ENCODE assay signal across 37 mouse cellular contexts in the genomic region with DNA sequence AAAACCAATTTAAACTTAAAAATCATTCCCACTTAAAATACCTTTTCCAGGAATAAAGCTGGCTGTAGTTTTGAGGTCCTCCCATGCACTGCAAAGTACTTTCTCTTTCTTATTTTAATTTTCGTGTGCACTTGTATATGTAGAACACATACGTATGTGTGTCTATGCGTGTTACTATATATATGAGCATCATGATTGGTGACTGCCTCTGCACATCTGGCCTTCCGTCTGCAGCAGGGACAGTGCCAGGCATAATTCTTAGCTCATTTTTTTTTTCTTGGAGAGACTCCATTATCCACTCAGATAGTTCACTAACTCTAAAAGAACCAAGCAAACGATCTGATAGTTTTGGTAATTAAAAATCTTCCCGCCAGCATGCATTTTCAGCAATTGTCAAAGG. TPM values are rescaled to one million over a fixed set of nuclear protein-coding genes. Genes with fewer than 3 reads are reported as not detected.
DNase-seq lines count a peak whose midpoint lies in the region; ATAC-seq and TF ChIP-seq lines count a peak whose summit lies in the region.
"Had no signal": no experiment of that assay in that cellular context is flagged by ENCODE, and none has a peak within 500 bp of the region (broad histone marks: within the 10 kb centered on the region; RNA-seq: fewer than 3 reads in every experiment).

No protein-coding gene starts in this region.

- no peaks in the 10 kb centered on the region for H3K27me3 ChIP-seq in forebrain, embryonic 14.5 days (replicated peaks; ENCODE audit: control insufficient read depth, insufficient read depth, low read length)
- H3K27me3 ChIP-seq in forebrain, embryonic 15.5 days = no peaks in the 10 kb centered on the region
- H3K27me3 ChIP-seq in lung, postnatal 0 days (replicated peaks; ENCODE audit: insufficient read depth, low read length) = no peaks in the 10 kb centered on the region
- H3K27me3 ChIP-seq: CH12.LX; embryonic facial prominence, embryonic 13.5 days; heart, embryonic 15.5 days; kidney, embryonic 15.5 days; limb, embryonic 15.5 days; liver, embryonic 13.5 days; midbrain, embryonic 15.5 days; neural tube, embryonic 15.5 days had no signal

- no peaks in the 10 kb centered on the region for H3K36me3 ChIP-seq in forebrain, embryonic 14.5 days (ENCODE audit: control insufficient read depth, insufficient read depth, low read length)
- H3K36me3 ChIP-seq in forebrain, embryonic 15.5 days = no peaks in the 10 kb centered on the region
- no peaks in the 10 kb centered on the region for H3K36me3 ChIP-seq in lung, postnatal 0 days (ENCODE audit: insufficient read depth, low read length)
- H3K36me3 ChIP-seq: embryonic facial prominence, embryonic 13.5 days; heart, embryonic 10.5 days; heart, embryonic 15.5 days; kidney, embryonic 15.5 days; limb, embryonic 10.5 days; limb, embryonic 15.5 days; liver, embryonic 13.5 days; midbrain, embryonic 15.5 days; neural tube, embryonic 15.5 days had no signal

- TF ChIP-seq CTCF in lung, postnatal 0 days (IDR thresholded peaks at IDR 0.05) = no peak

- H3K9me3 ChIP-seq in forebrain, embryonic 14.5 days (replicated peaks; ENCODE audit: control insufficient read depth, low read length) = no peaks in the 10 kb centered on the region
- no peaks in the 10 kb centered on the region for H3K9me3 ChIP-seq in forebrain, embryonic 15.5 days
- no peaks in the 10 kb centered on the region for H3K9me3 ChIP-seq in lung, postnatal 0 days (ENCODE audit: low read length)
- H3K9me3 ChIP-seq: embryonic facial prominence, embryonic 13.5 days; forebrain, embryonic 10.5 days; heart, embryonic 10.5 days; heart, embryonic 15.5 days; kidney, embryonic 15.5 days; limb, embryonic 10.5 days; limb, embryonic 15.5 days; liver, embryonic 13.5 days; midbrain, embryonic 15.5 days; neural tube, embryonic 15.5 days had no signal

- H3K4me2 ChIP-seq in forebrain, embryonic 14.5 days (ENCODE audit: low read length) = no peak overlapping the region
- no peak overlapping the region for H3K4me2 ChIP-seq in forebrain, embryonic 15.5 days (replicated peaks)
- no peak overlapping the region for H3K4me2 ChIP-seq in lung, postnatal 0 days (replicated peaks; ENCODE audit: low read depth, low read length)
- H3K4me2 ChIP-seq: embryonic facial prominence, embryonic 13.5 days; heart, embryonic 15.5 days; kidney, embryonic 15.5 days; limb, embryonic 15.5 days; liver, embryonic 13.5 days; midbrain, embryonic 15.5 days; neural tube, embryonic 15.5 days had no signal

- no peak overlapping the region for H3K9ac ChIP-seq in forebrain, embryonic 14.5 days (ENCODE audit: low read length)
- no peak overlapping the region for H3K9ac ChIP-seq in forebrain, embryonic 15.5 days (replicated peaks)
- H3K9ac ChIP-seq in lung, postnatal 0 days (replicated peaks; ENCODE audit: low read depth) = no peak overlapping the region
- H3K9ac ChIP-seq: embryonic facial prominence, embryonic 13.5 days; heart, embryonic 15.5 days; kidney, embryonic 15.5 days; limb, embryonic 15.5 days; liver, embryonic 13.5 days; midbrain, embryonic 15.5 days; neural tube, embryonic 15.5 days had no signal

- no peak for ATAC-seq in forebrain, embryonic 14.5 days
- no peak for ATAC-seq in forebrain, embryonic 15.5 days (replicated peaks)
- no peak for ATAC-seq in lung, postnatal 0 days
- ATAC-seq: activated CD4-positive, CD25-positive, alpha-beta regulatory T cell, adult 4 months; hindbrain, embryonic 16.5 days; midbrain, embryonic 15.5 days had no signal

- H3K27ac ChIP-seq in forebrain, embryonic 14.5 days (ENCODE audit: low read depth, low read length) = no peak overlapping the region
- H3K27ac ChIP-seq in forebrain, embryonic 15.5 days (replicated peaks) = no peak overlapping the region
- H3K27ac ChIP-seq in lung, postnatal 0 days (ENCODE audit: low read length) = no peak overlapping the region
- H3K27ac ChIP-seq: embryonic facial prominence, embryonic 13.5 days; forebrain, embryonic 10.5 days; heart, embryonic 10.5 days; heart, embryonic 15.5 days; kidney, embryonic 15.5 days; layer of hippocampus, adult 2 months; limb, embryonic 10.5 days; limb, embryonic 15.5 days; liver, embryonic 13.5 days; macrophage; midbrain, embryonic 15.5 days; neural tube, embryonic 15.5 days had no signal

- H3K4me1 ChIP-seq in forebrain, embryonic 14.5 days (ENCODE audit: control insufficient read depth, insufficient read depth, low read length) = peaks cover 4% of the 10 kb centered on the region; the same call in 1 of the 2 replicates
- H3K4me1 ChIP-seq in forebrain, embryonic 15.5 days = peaks cover 18% of the 10 kb centered on the region
- H3K4me1 ChIP-seq in lung, postnatal 0 days (ENCODE audit: insufficient read depth, low read depth, low read length) = no peaks in the 10 kb centered on the region
- H3K4me1 ChIP-seq: embryonic facial prominence, embryonic 13.5 days; heart, embryonic 10.5 days; heart, embryonic 15.5 days; kidney, embryonic 15.5 days; limb, embryonic 15.5 days; liver, embryonic 13.5 days had no signal

- no peak for TF ChIP-seq EP300 in lung, postnatal 0 days (IDR thresholded peaks at IDR 0.05)

- 73% methylated on average over 6 of the region's 6 CpGs for WGBS in forebrain, embryonic 14.5 days
- WGBS in forebrain, embryonic 15.5 days = 62% methylated on average over 6 of the region's 6 CpGs
- WGBS in lung, postnatal 0 days = 68% methylated on average over 6 of the region's 6 CpGs

- DNase-seq in forebrain, embryonic 14.5 days (ENCODE audit: low spot score) = peak; percentile 24
- peak; percentile 20 for DNase-seq in layer of hippocampus, adult 9-11 months
- no peak for DNase-seq in layer of hippocampus, postnatal 10 days (ENCODE audit: low spot score in 2 of 2)
- DNase-seq in right cerebral cortex, postnatal 10 days (ENCODE audit: low spot score in 2 of 2) = peak; percentile 42 to 70
- no peak for DNase-seq in right cerebral cortex, postnatal 4 days
- DNase-seq in lung, postnatal 0 days (ENCODE audit: low spot score) = no peak
- DNase-seq: adrenal gland, adult 2 months; adrenal gland, postnatal 36 days; cerebellum, adult 11 months; cerebellum, adult 9-11 months; gastrocnemius, postnatal 25 days; heart, adult 11 months; kidney, adult 18-20 months; kidney, postnatal 36 days; layer of hippocampus, postnatal 36 days; liver, embryonic 13.5 days; lung, adult 18-20 months; lung, postnatal 10 days; retina, postnatal 1 day; thymus, postnatal 14 days had no signal

- H3K4me3 ChIP-seq in forebrain, embryonic 14.5 days (ENCODE audit: low read depth, low read length) = no peak overlapping the region
- H3K4me3 ChIP-seq in forebrain, embryonic 15.5 days = no peak overlapping the region
- H3K4me3 ChIP-seq in lung, postnatal 0 days (ENCODE audit: low read depth, low read length) = no peak overlapping the region
- H3K4me3 ChIP-seq: embryonic facial prominence, embryonic 13.5 days; forebrain, embryonic 10.5 days; heart, embryonic 10.5 days; heart, embryonic 15.5 days; kidney, embryonic 15.5 days; layer of hippocampus, adult 2 months; limb, embryonic 10.5 days; limb, embryonic 15.5 days; liver, embryonic 13.5 days; midbrain, embryonic 15.5 days; neural tube, embryonic 15.5 days had no signal

RNA-seq across cellular contexts. Expression of a gene that starts 56.8 kb away (rescaled TPM):
- polyA plus RNA-seq in forebrain, embryonic 14.5 days (2014; fragmentation: Nextera tagmentation; extraction: Ambion mirVana) = 26.9 and 29.1 TPM in 2 replicates
- 37.5 and 38.2 TPM in 2 replicates for polyA plus RNA-seq in forebrain, embryonic 15.5 days (2015; fragmentation: Nextera tagmentation; extraction: Ambion mirVana)
- 10 to 100 TPM; 36.9 to 38.8 TPM for total RNA-seq in layer of hippocampus, postnatal 10 days (2021)
- polyA plus RNA-seq in lung, postnatal 0 days (2015; fragmentation: Nextera tagmentation; extraction: Ambion mirVana) = 2.0 and 3.1 TPM in 2 replicates
- total RNA-seq: common myeloid progenitor, adult 5-6 weeks; megakaryocyte-erythroid progenitor cell, adult 5-6 weeks had no signal
- polyA plus RNA-seq: macrophage had no signal

Comparison
In these comparisons a context has a peak if more than half of its experiments do, and no peak if none do; other contexts are left out.
1. DNase-seq: peak in forebrain, embryonic 14.5 days (single experiment), layer of hippocampus, adult 9-11 months (single experiment) and right cerebral cortex, postnatal 10 days (2 of 2); none in layer of hippocampus, postnatal 10 days (0 of 2), right cerebral cortex, postnatal 4 days (single experiment) and lung, postnatal 0 days (single experiment).